Mouse (Mus musculus) kidney, embryonic 15.5 days (tissue): ENCODE data around the gene Krtap4-8. TPM values are rescaled to one million over a fixed set of nuclear protein-coding genes. Genes with fewer than 3 reads are reported as not detected.
"Not testable (repeated sequence)": the region's sequence is repeated elsewhere in the genome, so short reads cannot be mapped to it uniquely, and the experiment has no call there.

Experiments
- ATAC-seq: fragments of 200-750 bp; cut with Nextera tagmentation; replicated peaks from 2 replicates; pipeline ENCODE4 v1.8.0; 2017; ENCODE audit warnings: moderate TSS enrichment; ENCODE audit not compliant: low FRiP score
- H3K27ac ChIP-seq: fragments of 300-500 bp; sonication (generic); 2 replicates; pipeline ENCODE4 v1.5.1; 2015; ENCODE audit warnings: mild to moderate bottlenecking, inconsistent platforms
- H3K27me3 ChIP-seq: fragments of 300-500 bp; sonication (generic); 2 replicates; pipeline ENCODE4 v1.6.1; 2015; ENCODE audit warnings: inconsistent platforms
- H3K36me3 ChIP-seq: fragments of 300-500 bp; sonication (generic); 2 replicates; pipeline ENCODE4 v1.6.1; 2015; ENCODE audit warnings: inconsistent platforms
- H3K4me1 ChIP-seq: fragments of 300-500 bp; sonication (generic); 2 replicates; pipeline ENCODE4 v1.6.1; 2015; ENCODE audit warnings: inconsistent platforms
- H3K4me2 ChIP-seq: fragments of 300-500 bp; sonication (generic); 2 replicates; pipeline ENCODE4 v1.6.1; 2015; ENCODE audit warnings: moderate library complexity, mild to moderate bottlenecking, inconsistent platforms
- H3K4me3 ChIP-seq: fragments of 300-500 bp; sonication (generic); replicated peaks from 2 replicates; pipeline ENCODE4 v1.5.1; 2015; ENCODE audit warnings: mild to moderate bottlenecking, inconsistent platforms
- H3K9ac ChIP-seq: fragments of 300-500 bp; sonication (generic); 2 replicates; pipeline ENCODE4 v1.6.1; 2015; ENCODE audit warnings: mild to moderate bottlenecking, inconsistent platforms
- H3K9me3 ChIP-seq: fragments of 300-500 bp; sonication (generic); replicated peaks from 2 replicates; pipeline ENCODE4 v1.6.1; 2016; ENCODE audit warnings: inconsistent platforms
- WGBS: fragments of 180-500 bp; shearing (Covaris S2); methylation state at CpG from one replicate; pipeline ENCODE4 v1.1.7; 2015; ENCODE audit warnings: mixed read lengths; 5-methylcytosine and 5-hydroxymethylcytosine counted together
- polyA plus RNA-seq: library from polyadenylated mRNA; unstranded; fragments of >200 nt; fragmentation: Nextera tagmentation; extraction: Ambion mirVana; gene quantifications from 2 replicates; pipeline ENCODE4 v1.2.1, GENCODE M21; 2015

The Krtap4-8 gene
- polyA plus RNA-seq: not detected in 2 replicates

DNA sequence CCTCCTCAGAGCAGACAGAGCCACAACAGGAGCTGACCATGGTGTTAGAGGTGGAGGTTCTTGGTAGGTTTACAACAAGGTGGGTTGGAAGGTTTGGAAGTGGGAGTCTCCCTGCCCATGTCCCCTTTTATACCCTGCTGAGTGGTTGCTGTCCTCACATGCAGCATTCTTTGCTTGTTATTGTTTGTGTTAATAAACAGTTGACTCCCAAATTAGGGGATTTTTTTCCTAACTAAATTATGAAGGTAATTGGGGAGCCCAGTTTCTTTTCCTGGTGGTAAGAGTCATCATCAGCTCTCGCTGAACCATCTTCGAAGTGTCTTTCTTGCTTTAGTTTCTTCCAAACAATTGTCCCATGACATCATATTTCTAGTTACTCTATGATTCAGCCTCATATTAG is at the start of gene Krtap4-8:
Krtap4-8 (minus strand) TSS at position 101 of the 400 bp plus-strand sequence.
- Histone ChIP-seq H3K36me3 (no peaks in the 10 kb centered on the region), H3K27ac (no peak within 1 kb of the TSS), H3K9ac (no peak within 1 kb of the TSS), H3K27me3 (no peaks in the 10 kb centered on the region), H3K4me1 (peaks cover 5% of the 10 kb centered on the region; the same call in 1 of the 2 replicates), H3K4me3 (no peak within 1 kb of the TSS), H3K9me3 (no peaks in the 10 kb centered on the region), H3K4me2 (no peak within 1 kb of the TSS)
- ATAC-seq: no peak
- WGBS: 93% methylated on average over 2 of the region's 2 CpGs

DNA sequence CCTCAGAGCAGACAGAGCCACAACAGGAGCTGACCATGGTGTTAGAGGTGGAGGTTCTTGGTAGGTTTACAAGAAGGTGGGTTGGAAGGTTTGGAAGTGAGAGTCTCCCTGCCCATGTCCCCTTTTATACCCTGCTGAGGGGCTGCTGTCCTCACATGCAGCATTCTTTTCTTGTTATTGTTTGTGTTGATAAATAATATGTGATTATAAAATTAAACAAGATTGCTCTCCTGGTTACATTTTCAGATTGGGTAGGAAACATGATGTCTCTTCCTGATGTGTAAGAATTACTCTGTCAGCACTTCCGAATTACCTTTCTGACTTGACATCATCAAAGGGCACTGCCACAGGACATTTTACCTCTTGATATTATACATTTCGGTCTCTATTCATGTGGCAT is 35.1 kb upstream of the Krtap4-8 start, which contains the start of gene Gm11564:
Gm11564 (minus strand) TSS at position 101 of the 400 bp plus-strand sequence.
- H3K27ac ChIP-seq: not testable (repeated sequence)

DNA sequence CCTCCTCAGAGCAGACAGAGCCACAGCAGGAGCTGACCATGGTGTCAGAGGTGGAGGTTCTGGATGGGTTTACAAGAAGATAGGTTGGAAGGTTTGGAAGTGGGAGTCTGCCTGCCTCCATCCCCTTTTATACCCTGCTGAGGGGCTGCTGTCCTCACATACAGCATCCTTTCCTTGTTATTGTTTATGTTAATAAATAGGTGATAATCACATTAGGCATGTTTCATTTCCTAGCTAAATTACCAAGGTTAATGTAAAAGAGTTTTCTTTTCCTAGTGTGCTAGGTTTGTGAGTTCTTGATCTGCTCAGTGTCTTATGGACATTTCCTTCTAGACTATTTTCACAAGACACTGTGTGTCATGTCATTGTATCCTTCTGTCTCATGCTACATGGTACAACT is 29.3 kb upstream of the Krtap4-8 start, which contains the start of gene Krtap4-13:
Krtap4-13 (minus strand) TSS at position 101 of the 400 bp plus-strand sequence.
- not testable (repeated sequence) for H3K4me2 ChIP-seq, H3K36me3 ChIP-seq, H3K4me3 ChIP-seq, H3K27me3 ChIP-seq, H3K9ac ChIP-seq, ATAC-seq, H3K9me3 ChIP-seq, H3K27ac ChIP-seq, H3K4me1 ChIP-seq

More for the DNA sequence above, 35.1 kb upstream of the Krtap4-8 start, which contains the start of gene Gm11564:
- ATAC-seq, H3K36me3 ChIP-seq, H3K9me3 ChIP-seq, H3K4me2 ChIP-seq, H3K9ac ChIP-seq, H3K4me3 ChIP-seq, H3K27me3 ChIP-seq, H3K4me1 ChIP-seq: not testable (repeated sequence)
- 72% methylated on average over 2 of the region's 2 CpGs for WGBS

DNA sequence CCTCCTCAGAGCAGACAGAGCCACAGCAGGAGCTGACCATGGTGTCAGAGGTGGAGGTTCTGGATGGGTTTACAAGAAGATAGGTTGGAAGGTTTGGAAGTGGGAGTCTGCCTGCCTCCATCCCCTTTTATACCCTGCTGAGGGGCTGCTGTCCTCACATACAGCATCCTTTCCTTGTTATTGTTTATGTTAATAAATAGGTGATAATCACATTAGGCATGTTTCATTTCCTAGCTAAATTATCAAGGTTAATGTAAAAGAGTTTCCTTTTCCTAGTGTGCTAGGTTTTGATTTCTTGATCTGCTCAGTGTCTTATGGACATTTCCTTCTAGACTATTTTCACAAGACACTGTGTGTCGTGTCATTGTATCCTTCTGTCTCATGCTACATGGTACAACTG is 23.8 kb upstream of the Krtap4-8 start, which contains the start of gene Gm11554:
Gm11554 (minus strand) TSS at position 101 of the 400 bp plus-strand sequence.
- H3K27me3 ChIP-seq, H3K4me1 ChIP-seq, H3K9ac ChIP-seq, H3K4me3 ChIP-seq, H3K36me3 ChIP-seq, H3K4me2 ChIP-seq, ATAC-seq, H3K27ac ChIP-seq, H3K9me3 ChIP-seq: not testable (repeated sequence)
- no CpG with 5 or more reads among the region's 1 CpGs for WGBS

DNA sequence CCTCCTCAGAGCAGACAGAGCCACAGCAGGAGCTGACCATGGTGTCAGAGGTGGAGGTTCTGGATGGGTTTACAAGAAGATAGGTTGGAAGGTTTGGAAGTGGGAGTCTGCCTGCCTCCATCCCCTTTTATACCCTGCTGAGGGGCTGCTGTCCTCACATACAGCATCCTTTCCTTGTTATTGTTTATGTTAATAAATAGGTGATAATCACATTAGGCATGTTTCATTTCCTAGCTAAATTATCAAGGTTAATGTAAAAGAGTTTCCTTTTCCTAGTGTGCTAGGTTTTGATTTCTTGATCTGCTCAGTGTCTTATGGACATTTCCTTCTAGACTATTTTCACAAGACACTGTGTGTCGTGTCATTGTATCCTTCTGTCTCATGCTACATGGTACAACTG is 18.3 kb upstream of the Krtap4-8 start, which contains the start of gene Gm11569:
Gm11569 (minus strand) TSS at position 101 of the 400 bp plus-strand sequence.
- not testable (repeated sequence) for H3K4me1 ChIP-seq, H3K4me3 ChIP-seq, H3K27me3 ChIP-seq, H3K27ac ChIP-seq, H3K9me3 ChIP-seq, H3K36me3 ChIP-seq, H3K9ac ChIP-seq, ATAC-seq, H3K4me2 ChIP-seq
- WGBS: no CpG with 5 or more reads among the region's 1 CpGs

DNA sequence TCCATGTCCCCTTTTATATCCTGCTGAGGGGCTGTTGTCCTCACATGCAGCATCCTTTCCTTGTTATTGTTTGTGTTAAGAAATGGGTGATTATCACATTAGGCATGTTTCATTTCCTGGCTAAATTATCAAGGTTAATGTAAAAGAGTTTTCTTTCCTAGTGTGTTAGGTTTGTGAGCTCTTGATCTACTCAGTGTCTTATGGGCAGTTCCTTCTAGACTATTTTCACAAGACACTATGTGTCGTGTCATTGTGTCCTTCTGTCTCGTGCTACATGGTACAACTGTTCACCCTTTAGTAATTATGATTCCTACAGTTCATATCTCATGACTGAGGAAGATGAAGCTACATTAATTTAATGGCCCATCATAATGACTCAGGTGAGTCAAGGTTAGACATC is 12.9 kb upstream of the Krtap4-8 start, which contains the start of gene Gm11596:
Gm11596 (minus strand) TSS at position 101 of the 400 bp plus-strand sequence.
- Histone ChIP-seq H3K27ac (no peak within 1 kb of the TSS), H3K36me3 (no peaks in the 10 kb centered on the region), H3K27me3 (no peaks in the 10 kb centered on the region), H3K4me2 (no peak within 1 kb of the TSS), H3K4me1 (no peaks in the 10 kb centered on the region), H3K9me3 (no peaks in the 10 kb centered on the region), H3K4me3 (no peak within 1 kb of the TSS), H3K9ac (no peak within 1 kb of the TSS)
- WGBS: 68% methylated on average over 2 of the region's 2 CpGs
- no peak for ATAC-seq

DNA sequence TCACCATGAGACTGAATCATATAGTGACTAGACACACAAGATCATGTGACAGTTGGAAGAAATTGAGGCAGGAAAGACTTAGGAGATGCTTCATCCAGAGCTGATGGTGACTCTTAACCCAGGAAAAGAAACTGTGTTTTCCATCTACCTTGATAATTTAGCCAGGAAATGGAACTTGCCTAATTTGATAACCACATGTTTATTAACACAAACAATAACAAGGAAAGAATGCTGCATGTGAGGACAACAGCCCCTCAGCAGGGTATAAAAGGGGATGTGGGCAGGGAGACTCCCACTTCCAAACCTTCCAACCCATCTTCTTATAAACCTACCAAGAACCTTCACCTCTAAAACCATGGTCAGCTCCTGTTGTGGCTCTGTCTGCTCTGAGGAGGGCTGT is 4.4 kb upstream of the Krtap4-8 start, which contains the start of gene Krtap4-9:
Krtap4-9 (plus strand) TSS at position 301 of the 400 bp plus-strand sequence.
- H3K27ac ChIP-seq, H3K9ac ChIP-seq, H3K4me1 ChIP-seq, ATAC-seq, H3K4me3 ChIP-seq, H3K36me3 ChIP-seq, H3K9me3 ChIP-seq, H3K27me3 ChIP-seq, H3K4me2 ChIP-seq: not testable (repeated sequence)

DNA sequence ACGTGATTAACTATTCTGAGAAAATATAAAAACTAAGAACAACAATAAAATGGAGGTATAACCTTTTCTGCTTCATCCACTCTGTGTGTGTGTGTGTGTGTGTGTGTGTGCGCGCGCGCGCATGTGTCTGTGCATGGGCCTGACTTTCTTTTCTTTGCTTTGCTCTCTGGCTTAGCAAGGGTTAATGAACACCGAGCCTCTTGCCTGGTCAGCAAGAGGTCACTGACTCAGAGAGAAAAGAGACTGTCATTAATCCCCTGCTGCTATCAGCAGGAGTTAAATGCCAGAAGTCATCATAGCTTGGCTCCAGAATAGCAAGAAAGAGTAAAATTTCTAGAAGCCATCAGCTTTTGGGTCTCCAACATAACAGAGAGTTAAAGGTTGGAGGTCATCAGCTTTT is 2.1 kb downstream of the Krtap4-8 start:
- Histone ChIP-seq H3K4me1 (peaks cover 5% of the 10 kb centered on the region; the same call in 1 of the 2 replicates), H3K27me3 (no peaks in the 10 kb centered on the region), H3K27ac (no peak overlapping the region), H3K36me3 (no peaks in the 10 kb centered on the region), H3K4me2 (no peak overlapping the region), H3K9me3 (no peaks in the 10 kb centered on the region), H3K9ac (no peak overlapping the region), H3K4me3 (no peak overlapping the region)
- no peak for ATAC-seq
- WGBS: 65% methylated on average over 7 of the region's 7 CpGs

DNA sequence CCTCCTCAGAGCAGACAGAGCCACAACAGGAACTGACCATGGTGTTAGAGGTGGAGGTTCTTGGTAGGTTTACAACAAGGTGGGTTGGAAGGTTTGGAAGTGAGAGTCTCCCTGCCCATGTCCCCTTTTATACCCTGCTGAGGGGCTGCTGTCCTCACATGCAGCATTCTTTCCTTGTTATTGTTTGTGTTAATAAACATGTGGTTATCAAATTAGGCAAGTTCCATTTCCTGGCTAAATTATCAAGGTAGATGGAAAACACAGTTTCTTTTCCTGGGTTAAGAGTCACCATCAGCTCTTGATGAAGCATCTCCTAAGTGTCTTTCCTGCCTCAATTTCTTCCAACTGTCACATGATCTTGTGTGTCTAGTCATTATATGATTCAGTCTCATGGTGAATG is 7.7 kb downstream of the Krtap4-8 start, which contains the start of gene Gm11595:
Gm11595 (minus strand) TSS at position 101 of the 400 bp plus-strand sequence.
- H3K36me3 ChIP-seq, H3K9ac ChIP-seq, ATAC-seq, H3K9me3 ChIP-seq, H3K4me2 ChIP-seq, H3K27me3 ChIP-seq, H3K27ac ChIP-seq, H3K4me3 ChIP-seq, H3K4me1 ChIP-seq: not testable (repeated sequence)

DNA sequence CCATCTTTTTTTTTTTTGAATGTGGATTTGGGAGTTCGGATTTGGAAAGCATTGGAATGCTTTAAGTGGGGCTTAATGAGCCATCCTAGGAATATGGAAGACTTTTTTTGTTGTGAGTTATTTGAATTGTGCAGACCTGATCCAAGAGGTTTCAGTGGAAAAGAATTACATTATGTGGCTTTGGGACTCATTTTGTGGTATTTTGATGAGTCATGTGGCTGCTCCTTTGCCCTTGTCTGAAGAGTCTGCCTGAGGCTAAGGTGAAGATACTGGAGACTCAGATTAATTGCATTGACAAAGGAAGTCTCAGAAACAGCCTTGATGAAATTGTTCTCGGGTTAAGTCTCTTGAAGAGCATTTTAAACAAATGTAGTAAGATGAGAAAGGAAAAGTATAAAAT is 12.1 kb downstream of the Krtap4-8 start:
- H3K27me3 ChIP-seq: no peaks in the 10 kb centered on the region
- WGBS: 75% methylated on average over 2 of the region's 2 CpGs
- no peak overlapping the region for H3K9ac ChIP-seq
- no peak overlapping the region for H3K4me3 ChIP-seq
- H3K27ac ChIP-seq: no peak overlapping the region
- H3K9me3 ChIP-seq: no peaks in the 10 kb centered on the region
- ATAC-seq: no peak
- no peak overlapping the region for H3K4me2 ChIP-seq
- H3K36me3 ChIP-seq: no peaks in the 10 kb centered on the region
- H3K4me1 ChIP-seq: no peaks in the 10 kb centered on the region

DNA sequence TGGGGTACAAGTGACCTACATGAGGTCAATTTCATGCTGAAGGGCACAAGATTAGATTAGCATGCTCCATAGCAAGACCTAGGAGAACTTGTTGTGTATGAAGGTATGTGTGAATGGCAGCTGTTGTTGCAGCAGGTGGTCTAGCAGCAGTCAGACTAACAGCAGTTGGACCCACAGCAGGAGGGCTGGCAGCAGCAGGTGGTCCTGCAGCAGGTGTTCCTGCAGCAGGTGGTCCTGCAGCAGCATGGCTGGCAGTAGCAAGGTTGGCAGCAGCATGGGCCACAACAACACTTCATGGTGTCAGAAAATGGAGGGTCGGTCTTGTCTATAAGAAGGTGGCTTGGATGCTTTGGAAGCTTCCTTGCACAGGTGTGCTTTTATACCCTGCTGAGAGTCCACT is 21.6 kb downstream of the Krtap4-8 start:
- Histone ChIP-seq H3K4me1 (no peaks in the 10 kb centered on the region), H3K27me3 (no peaks in the 10 kb centered on the region), H3K4me2 (no peak overlapping the region), H3K27ac (no peak overlapping the region), H3K36me3 (no peaks in the 10 kb centered on the region), H3K9ac (no peak overlapping the region), H3K4me3 (no peak overlapping the region), H3K9me3 (no peaks in the 10 kb centered on the region)
- WGBS: 95% methylated on average over 1 of the region's 1 CpGs
- no peak for ATAC-seq

DNA sequence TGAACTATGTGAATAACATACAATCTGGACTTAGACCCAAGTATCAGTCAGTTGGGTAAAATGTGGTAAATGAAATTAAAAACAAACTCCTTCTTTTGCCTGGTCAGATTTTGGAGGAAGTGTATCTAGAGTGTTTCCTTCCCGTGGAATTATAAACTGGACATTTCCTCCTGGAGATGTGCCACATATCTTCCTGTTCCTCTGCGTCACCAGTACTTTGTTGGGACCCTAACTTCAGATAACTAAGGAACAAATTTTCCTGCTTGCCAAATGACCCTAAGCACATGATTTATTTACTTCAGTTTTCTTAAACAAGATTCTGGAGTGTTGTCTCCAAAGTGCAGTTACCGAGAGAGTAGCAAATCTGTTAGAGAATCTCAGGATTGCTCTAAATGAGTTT is 36.5 kb downstream of the Krtap4-8 start:
- 64% methylated on average over 3 of the region's 3 CpGs for WGBS

DNA sequence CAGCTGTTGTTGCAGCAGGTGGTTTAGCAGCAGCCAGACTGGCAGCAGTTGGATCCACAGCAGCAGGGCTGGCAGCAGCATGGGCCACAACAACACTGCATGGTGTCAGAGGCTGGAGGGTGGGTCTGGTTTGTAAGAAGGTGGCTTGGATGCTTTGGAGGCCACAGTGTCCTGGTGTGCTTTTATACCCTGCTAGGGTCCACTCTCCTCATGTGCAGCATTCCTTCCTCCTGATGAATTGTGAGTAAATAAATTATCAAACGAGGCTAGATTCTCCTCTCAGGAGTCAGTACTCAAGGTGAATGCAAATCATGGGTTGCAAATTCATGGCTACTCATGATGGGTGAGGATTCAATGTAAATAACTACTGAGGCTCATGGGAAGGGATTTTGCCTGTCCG is 46.3 kb downstream of the Krtap4-8 start, which contains the start of gene Gm14180:
Gm14180 (minus strand) TSS at position 101 of the 400 bp plus-strand sequence.
- H3K27me3 ChIP-seq: no peaks in the 10 kb centered on the region
- ATAC-seq: no peak
- H3K9ac ChIP-seq: no peak within 1 kb of the TSS
- no peak within 1 kb of the TSS for H3K27ac ChIP-seq
- H3K4me2 ChIP-seq: no peak within 1 kb of the TSS
- no peaks in the 10 kb centered on the region for H3K9me3 ChIP-seq
- H3K36me3 ChIP-seq: no peaks in the 10 kb centered on the region
- 68% methylated on average over 2 of the region's 2 CpGs for WGBS
- H3K4me3 ChIP-seq: no peak within 1 kb of the TSS
- no peaks in the 10 kb centered on the region for H3K4me1 ChIP-seq

More for the DNA sequence above, 36.5 kb downstream of the Krtap4-8 start:
- Histone ChIP-seq H3K9me3 (no peaks in the 10 kb centered on the region), H3K9ac (no peak overlapping the region), H3K27me3 (no peaks in the 10 kb centered on the region), H3K27ac (no peak overlapping the region), H3K4me2 (no peak overlapping the region), H3K4me1 (no peaks in the 10 kb centered on the region), H3K36me3 (no peaks in the 10 kb centered on the region), H3K4me3 (no peak overlapping the region)
- no peak for ATAC-seq
